ENCODE assay signal across 8 mouse cellular contexts in the genomic region with DNA sequence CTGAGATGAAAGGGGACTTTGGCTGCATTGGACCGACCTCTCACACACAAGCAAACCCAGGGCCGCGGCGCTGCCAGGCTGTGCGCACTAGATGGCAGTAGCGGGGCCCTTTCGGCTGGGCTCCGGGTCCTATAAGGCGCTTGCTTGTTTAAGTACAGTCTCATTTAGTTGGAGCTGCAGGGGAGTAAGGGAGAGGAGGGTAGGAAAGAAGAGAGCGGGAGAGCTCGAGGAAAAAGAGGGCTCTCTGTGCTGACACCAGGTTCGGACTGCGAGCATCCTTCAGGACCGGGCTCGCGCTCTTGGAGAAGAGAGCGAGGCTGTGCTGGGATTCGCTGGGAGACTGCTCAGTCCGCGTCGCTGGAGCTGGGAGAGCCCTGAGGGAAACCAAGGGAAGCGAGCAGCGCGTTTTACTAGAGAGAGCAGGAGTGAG. TPM values are rescaled to one million over a fixed set of nuclear protein-coding genes. Genes with fewer than 3 reads are reported as not detected.
DNase-seq lines count a peak whose midpoint lies in the region; ATAC-seq lines count a peak whose summit lies in the region.

Gene Lsamp, plus strand, starts transcription at position 157 of the 430 bp plus-strand sequence.

- no peaks in the 10 kb centered on the region; the same call in 1 of the 2 replicates for H3K27me3 ChIP-seq in heart, embryonic 12.5 days (replicated peaks)
- 0 out of 2 replicates have a peak, but pooled peaks cover 5% of the 10 kb centered on the region for H3K27me3 ChIP-seq in embryonic facial prominence, embryonic 14.5 days (replicated peaks; ENCODE audit: control insufficient read depth, insufficient read depth, low read length)
- H3K27me3 ChIP-seq in liver, embryonic 16.5 days (ENCODE audit: control insufficient read depth, insufficient read depth, low read depth, low read length): no peaks in the 10 kb centered on the region

- H3K4me1 ChIP-seq in heart, embryonic 12.5 days (replicated peaks): no peaks in the 10 kb centered on the region
- no peaks in the 10 kb centered on the region for H3K4me1 ChIP-seq in embryonic facial prominence, embryonic 14.5 days (ENCODE audit: control insufficient read depth, insufficient read depth, low read length)
- H3K4me1 ChIP-seq in liver, embryonic 16.5 days (ENCODE audit: control insufficient read depth, low read depth, low read length): no peaks in the 10 kb centered on the region

- no peaks in the 10 kb centered on the region for H3K36me3 ChIP-seq in heart, embryonic 12.5 days
- H3K36me3 ChIP-seq in embryonic facial prominence, embryonic 14.5 days (ENCODE audit: control insufficient read depth, insufficient read depth, low read length): no peaks in the 10 kb centered on the region
- no peaks in the 10 kb centered on the region for H3K36me3 ChIP-seq in liver, embryonic 16.5 days (ENCODE audit: control insufficient read depth, insufficient read depth)

- H3K4me2 ChIP-seq in heart, embryonic 12.5 days: peak within 1 kb of the TSS; percentile 99
- peak within 1 kb of the TSS; percentile 95 for H3K4me2 ChIP-seq in embryonic facial prominence, embryonic 14.5 days (ENCODE audit: low read depth, low read length)
- H3K4me2 ChIP-seq in liver, embryonic 16.5 days (ENCODE audit: low read depth, low read length): peak within 1 kb of the TSS; percentile 38; the same call in 1 of the 2 replicates

- H3K4me3 ChIP-seq in heart, embryonic 12.5 days: peak within 1 kb of the TSS; percentile 54
- peak within 1 kb of the TSS; percentile 53 for H3K4me3 ChIP-seq in embryonic facial prominence, embryonic 14.5 days (ENCODE audit: low read depth, low read length)
- H3K4me3 ChIP-seq in liver, embryonic 16.5 days (ENCODE audit: low read depth, low read length): peak within 1 kb of the TSS; percentile 14

- 1% methylated on average over 24 of the region's 24 CpGs for WGBS in heart, embryonic 12.5 days
- WGBS in embryonic facial prominence, embryonic 14.5 days: 0% methylated on average over 24 of the region's 24 CpGs
- 1% methylated on average over 24 of the region's 24 CpGs for WGBS in liver, embryonic 16.5 days (ENCODE audit: insufficient replicate concordance)

- no peak within 1 kb of the TSS for H3K27ac ChIP-seq in heart, embryonic 12.5 days (ENCODE audit: poor library complexity, severe bottlenecking)
- H3K27ac ChIP-seq in embryonic facial prominence, embryonic 14.5 days (replicated peaks; ENCODE audit: low read depth, low read length): no peak within 1 kb of the TSS
- H3K27ac ChIP-seq in liver, embryonic 16.5 days (ENCODE audit: low read length): no peak within 1 kb of the TSS

- H3K9ac ChIP-seq in heart, embryonic 12.5 days: peak within 1 kb of the TSS; percentile 63
- H3K9ac ChIP-seq in embryonic facial prominence, embryonic 14.5 days (ENCODE audit: low read depth, low read length): peak within 1 kb of the TSS; percentile 68
- H3K9ac ChIP-seq in liver, embryonic 16.5 days (ENCODE audit: low read depth, low read length): no peak within 1 kb of the TSS

- peak; percentile 73 for ATAC-seq in heart, embryonic 12.5 days (ENCODE audit: insufficient number of reproducible peaks, low FRiP score)
- peak; percentile 96 for ATAC-seq in embryonic facial prominence, embryonic 14.5 days (ENCODE audit: low read depth)
- ATAC-seq in hematopoietic stem cell, adult 5-6 weeks (replicated peaks in 1 of 2; ENCODE audit: insufficient read depth in 1 of 2, low FRiP score in 2 of 2, low TSS enrichment in 1 of 2, low read depth in 1 of 2, poor library complexity in 2 of 2, severe bottlenecking in 2 of 2): peak; percentile 72 to 82
- ATAC-seq in liver, embryonic 16.5 days (ENCODE audit: low read depth): no peak

- no peaks in the 10 kb centered on the region for H3K9me3 ChIP-seq in heart, embryonic 12.5 days (replicated peaks)
- no peaks in the 10 kb centered on the region for H3K9me3 ChIP-seq in embryonic facial prominence, embryonic 14.5 days (ENCODE audit: control insufficient read depth, low read length)
- no peaks in the 10 kb centered on the region for H3K9me3 ChIP-seq in liver, embryonic 16.5 days (replicated peaks; ENCODE audit: control insufficient read depth, low read length)

- no peak for DNase-seq in heart, adult 8-10 months (ENCODE audit: low spot score)
- peak; percentile 88 for DNase-seq in embryonic facial prominence, embryonic 14.5 days (ENCODE audit: low spot score)
- DNase-seq in layer of hippocampus, adult 8-10 months (ENCODE audit: low spot score in 2 of 2): peak; percentile 82 to 92
- DNase-seq in ovary, postnatal 36 days (ENCODE audit: low spot score): peak; percentile 62
- DNase-seq in spleen, adult 12 weeks (ENCODE audit: low spot score): no peak

RNA-seq across cellular contexts. Expression of gene Lsamp, which starts in this region (rescaled TPM):
- polyA plus RNA-seq in heart, embryonic 12.5 days (2016; fragmentation: Nextera tagmentation; extraction: Ambion mirVana): 1.1 and 1.2 TPM in 2 replicates
- total RNA-seq in heart, adult 8-10 months (2022): 1 to 10 TPM; 1.0 to 2.0 (median 1.4) TPM
- 8.7 and 8.9 TPM in 2 replicates for polyA plus RNA-seq in embryonic facial prominence, embryonic 14.5 days (2014; fragmentation: Nextera tagmentation; extraction: Ambion mirVana)
- total RNA-seq in hematopoietic stem cell, adult 5-6 weeks (2017): not detected in 2 replicates
- total RNA-seq in layer of hippocampus, adult 8-10 months (2022): 100 to 1,000 TPM; 386 to 433 (median 409) TPM
- 0.13 and 0.15 TPM in 2 replicates for polyA plus RNA-seq in liver, embryonic 16.5 days (2015; fragmentation: Nextera tagmentation; extraction: Ambion mirVana)

Comparison
In these comparisons a context has a peak if more than half of its experiments do, and no peak if none do; other contexts are left out.
1. RNA of gene Lsamp (total RNA-seq): 386 to 433 TPM in layer of hippocampus, adult 8-10 months; 1.0 to 2.0 TPM in heart, adult 8-10 months and not detected in hematopoietic stem cell, adult 5-6 weeks; every median in the first group is over 100 times any median in the second.
2. Peak in ATAC-seq in hematopoietic stem cell, adult 5-6 weeks; RNA of the gene not detected or under 1 TPM.
3. H3K4me2 ChIP-seq: peak in every context shown above with its lines; median percentile 99 in heart, embryonic 12.5 days; 95 in embryonic facial prominence, embryonic 14.5 days; 38 in liver, embryonic 16.5 days.
4. DNase-seq: peak in embryonic facial prominence, embryonic 14.5 days (single experiment), layer of hippocampus, adult 8-10 months (2 of 2) and ovary, postnatal 36 days (single experiment); none in heart, adult 8-10 months (single experiment) and spleen, adult 12 weeks (single experiment).
5. Peak in every context shown above with its lines, with median percentiles within 50 percentile points of each other: H3K4me3 ChIP-seq.